Mouse (Mus musculus) heart, embryonic 11.5 days (tissue): ENCODE measurements at regions not wholly inside any gene's neighbourhood (a gene's known extent, or its start where the extent isn't known, plus 50 kb on each side); places are given as distances from the start of the nearest gene placed in this dataset.

Experiments
- ATAC-seq: fragments of 200-750 bp; cut with Nextera tagmentation; replicated peaks from 2 replicates; pipeline ENCODE4 v1.8.0; 2017; ENCODE audit warnings: moderate library complexity; ENCODE audit not compliant: insufficient number of reproducible peaks, low FRiP score, low TSS enrichment
- H3K27ac ChIP-seq: fragments of 300-500 bp; sonication (generic); 2 replicates; pipeline ENCODE4 v1.5.1; 2014; ENCODE audit warnings: mild to moderate bottlenecking, low read depth, low read length
- H3K27me3 ChIP-seq: fragments of 300-500 bp; sonication (generic); 2 replicates; pipeline ENCODE4 v1.6.1; 2014; ENCODE audit warnings: mild to moderate bottlenecking, low read length, mixed read lengths; ENCODE audit not compliant: control insufficient read depth, insufficient read depth
- H3K36me3 ChIP-seq: fragments of 300-500 bp; sonication (generic); 2 replicates; pipeline ENCODE4 v1.6.1; 2014; ENCODE audit warnings: mild to moderate bottlenecking, low read length, moderate library complexity, mixed read lengths; ENCODE audit not compliant: control insufficient read depth, insufficient read depth
- H3K4me1 ChIP-seq: fragments of 300-500 bp; sonication (generic); 2 replicates; pipeline ENCODE4 v1.6.1; 2014; ENCODE audit warnings: low read length; ENCODE audit not compliant: control insufficient read depth, insufficient read depth
- H3K4me2 ChIP-seq: fragments of 300-500 bp; sonication (generic); 2 replicates; pipeline ENCODE4 v1.6.1; 2014; ENCODE audit warnings: mild to moderate bottlenecking, moderate library complexity
- H3K4me3 ChIP-seq: fragments of 300-500 bp; sonication (generic); 2 replicates; pipeline ENCODE4 v1.5.1; 2014; ENCODE audit warnings: low read depth, low read length
- H3K9ac ChIP-seq: fragments of 300-500 bp; sonication (generic); 2 replicates; pipeline ENCODE4 v1.6.1; 2014; ENCODE audit warnings: mild to moderate bottlenecking, low read depth, low read length, moderate library complexity
- H3K9me3 ChIP-seq: fragments of 300-500 bp; sonication (generic); replicated peaks from 2 replicates; pipeline ENCODE4 v1.6.1; 2016; ENCODE audit warnings: low read length; ENCODE audit not compliant: control insufficient read depth
- whole genome bisulfite sequencing: fragments of 180-500 bp; shearing (Covaris S2); extraction: QIAGEN DNeasy Blood & Tissue Kit; methylation state at CpG from one replicate; pipeline ENCODE4 v1.1.7; 2014; ENCODE audit not compliant: insufficient replicate concordance; 5-methylcytosine and 5-hydroxymethylcytosine counted together

- Histone ChIP-seq H3K9ac (no peak overlapping the region), H3K36me3 (no peaks in the 10 kb centered on the region), H3K4me3 (no peak overlapping the region), H3K27me3 (no peaks in the 10 kb centered on the region), H3K27ac (no peak overlapping the region), H3K4me2 (no peak overlapping the region), H3K4me1 (no peaks in the 10 kb centered on the region), H3K9me3 (no peaks in the 10 kb centered on the region)
- 75% methylated on average over 2 of the region's 2 CpGs for WGBS
- no peak for ATAC-seq
Measured at GRCm38 (mm10) chr13:59204506-59204905, 380.5 kb downstream of the Agtpbp1 start.

DNA sequence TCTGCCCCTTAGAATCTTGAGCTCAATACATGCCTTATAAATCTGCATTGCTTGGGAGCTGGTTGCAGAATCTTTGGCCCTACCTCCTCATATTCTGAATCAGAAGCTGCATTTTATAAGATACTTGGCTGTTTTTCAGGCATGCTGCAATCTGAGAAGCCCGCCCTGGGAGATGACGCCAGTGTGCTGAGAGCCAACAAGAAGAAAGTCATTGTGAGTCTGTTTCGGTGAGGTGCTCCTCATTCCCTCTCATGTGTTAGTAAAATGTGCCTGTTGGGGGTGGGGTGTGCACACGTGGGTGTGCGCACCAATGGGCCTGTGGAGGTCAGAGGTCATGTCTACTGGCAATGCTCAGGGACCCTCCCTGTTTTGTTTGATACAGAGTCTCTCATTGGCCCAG lies 388.7 kb downstream of the Agtpbp1 start:
- ATAC-seq, result no peak
- H3K9ac ChIP-seq, result no peak overlapping the region
- no peaks in the 10 kb centered on the region for H3K4me1 ChIP-seq
- H3K36me3 ChIP-seq, result no peaks in the 10 kb centered on the region
- no peaks in the 10 kb centered on the region for H3K27me3 ChIP-seq
- H3K4me3 ChIP-seq, result no peak overlapping the region
- no peak overlapping the region for H3K4me2 ChIP-seq
- 74% methylated on average over 5 of the region's 5 CpGs for WGBS
- no peaks in the 10 kb centered on the region for H3K9me3 ChIP-seq
- no peak overlapping the region for H3K27ac ChIP-seq

DNA sequence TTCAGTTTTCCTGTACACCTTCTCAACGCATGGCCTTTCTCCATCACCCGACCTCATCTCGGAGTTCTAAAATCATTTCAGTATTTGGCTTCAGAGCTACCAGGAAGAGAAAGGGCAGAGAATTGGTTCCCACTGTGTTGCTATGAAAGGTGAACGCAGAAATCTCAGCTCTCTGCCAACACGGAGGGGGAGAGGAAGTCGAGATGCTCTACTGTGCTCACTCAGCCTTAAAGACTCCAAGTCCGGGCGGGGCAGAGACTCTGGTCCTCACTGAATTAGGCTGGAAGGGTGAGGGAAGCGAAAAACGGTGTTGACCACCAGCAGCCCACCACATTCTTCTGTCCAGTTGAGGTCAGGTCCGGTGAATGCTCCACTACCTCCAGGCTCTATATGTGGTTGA lies 382.1 kb downstream of the Ntrk2 start:
- no peak for ATAC-seq
- WGBS, result 78% methylated on average over 11 of the region's 11 CpGs

More for the DNA sequence above, 382.1 kb downstream of the Ntrk2 start:
- Histone ChIP-seq H3K27ac (no peak overlapping the region), H3K36me3 (no peaks in the 10 kb centered on the region), H3K4me3 (no peak overlapping the region), H3K9me3 (no peaks in the 10 kb centered on the region), H3K27me3 (no peaks in the 10 kb centered on the region), H3K9ac (no peak overlapping the region), H3K4me1 (no peaks in the 10 kb centered on the region), H3K4me2 (no peak overlapping the region)
